Mouse (Mus musculus) neutrophil, adult 59 days (primary cell): ENCODE measurements around the gene Srpk1. TPM values are rescaled to one million over a fixed set of nuclear protein-coding genes. Genes with fewer than 3 reads are reported as not detected.

Experiments used
- total RNA-seq, 2 experiments: library from RNA; stranded (reverse); gene quantifications; 1 replicate in 1 of 2; 2 replicates in 1 of 2; pipeline ENCODE4 v1.2.4; 2023

Gene Srpk1
- 10 to 100 TPM; 52.1 to 58.2 TPM for total RNA-seq

DNA sequence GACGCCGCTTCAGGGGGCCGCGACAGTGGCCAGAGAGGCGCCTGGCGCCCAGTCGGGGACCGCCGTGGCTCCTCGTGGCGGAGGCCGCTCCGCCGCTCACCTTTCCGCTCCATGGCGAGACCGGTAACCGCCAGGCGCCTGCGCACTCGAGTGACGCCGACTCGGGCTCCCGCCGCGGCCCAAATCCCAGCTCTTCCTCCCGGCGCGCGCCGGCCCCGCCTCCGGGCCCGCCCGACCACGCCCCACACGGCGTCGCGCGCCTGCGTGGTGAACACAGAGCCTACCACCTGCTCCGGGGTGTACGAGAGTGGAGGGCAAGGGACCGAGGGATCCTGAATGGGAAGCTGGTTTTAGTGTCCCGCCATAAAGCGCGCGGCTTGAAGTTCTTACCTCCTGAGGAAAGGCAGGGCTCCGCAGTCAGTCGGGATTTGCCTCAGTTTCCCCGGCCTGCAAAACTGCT, at the start of gene Srpk1:
Gene Srpk1 (minus strand): TSS at position 410 of the 460 bp plus-strand sequence.

DNA sequence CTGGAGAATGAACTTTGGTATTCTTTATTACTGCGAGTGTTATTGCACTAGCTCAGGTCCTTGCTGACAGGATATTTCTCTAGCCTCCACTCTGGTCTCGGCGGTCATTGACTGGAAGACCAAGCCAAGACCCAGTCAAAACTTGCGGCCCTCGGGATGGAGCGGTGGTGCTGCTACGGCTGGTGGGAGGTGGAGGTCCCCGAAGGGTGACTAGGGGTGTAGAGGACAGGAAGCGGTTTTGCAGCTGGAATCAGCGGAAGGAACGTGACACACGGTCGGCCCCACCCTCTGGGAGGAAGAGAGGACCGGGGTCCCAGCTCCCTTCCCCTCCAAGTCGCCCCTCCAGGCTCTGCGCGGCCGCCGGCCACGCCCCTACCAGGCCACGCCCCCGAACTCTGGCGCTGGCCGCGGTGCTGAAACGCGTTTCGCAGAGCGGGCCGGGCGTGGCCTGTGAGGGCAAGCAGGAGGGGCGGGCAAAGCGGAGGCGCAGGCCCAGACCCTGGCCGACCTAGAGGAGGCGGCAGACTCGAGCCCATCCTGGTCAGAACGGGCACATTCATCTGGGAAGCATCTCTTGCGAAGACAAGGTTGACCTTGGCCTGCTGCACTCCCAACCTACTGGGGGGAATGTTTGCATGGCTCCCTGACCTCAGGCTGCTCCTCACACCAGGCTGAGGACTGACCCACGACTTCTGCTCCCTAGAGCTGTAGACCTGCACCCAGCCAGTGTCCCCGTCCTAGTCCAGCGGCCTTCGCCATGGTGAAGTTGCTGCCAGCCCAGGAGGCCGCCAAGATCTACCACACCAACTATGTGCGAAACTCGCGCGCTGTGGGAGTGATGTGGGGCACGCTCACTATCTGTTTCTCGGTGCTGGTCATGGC, 47.0 kb downstream of the Srpk1 start, which contains the start of gene Lhfpl5:
Gene Lhfpl5 (plus strand): TSS at position 398 of the 882 bp plus-strand sequence.

DNA sequence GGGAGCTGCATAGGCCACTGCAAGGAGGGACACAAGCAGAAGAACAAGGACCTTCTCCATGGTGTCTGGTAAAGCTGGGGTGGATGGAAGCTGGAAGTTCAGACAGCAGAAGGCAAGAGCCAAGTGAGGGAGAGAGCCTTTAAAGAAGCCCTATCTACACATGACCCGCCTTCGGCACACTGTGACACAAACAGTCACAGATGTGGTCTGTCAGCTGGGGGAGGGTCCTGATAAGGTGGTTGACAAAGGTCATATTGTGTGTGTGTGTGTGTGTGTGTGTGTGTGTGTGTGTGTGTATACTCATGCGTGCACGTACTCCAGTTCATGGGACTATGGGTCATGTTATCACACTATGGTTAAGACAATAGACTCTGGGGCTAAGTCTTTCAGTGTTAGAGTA, 61.9 kb downstream of the Srpk1 start, which contains the start of gene Clps:
Gene Clps (minus strand): TSS at position 169 of the 400 bp plus-strand sequence.

DNA sequence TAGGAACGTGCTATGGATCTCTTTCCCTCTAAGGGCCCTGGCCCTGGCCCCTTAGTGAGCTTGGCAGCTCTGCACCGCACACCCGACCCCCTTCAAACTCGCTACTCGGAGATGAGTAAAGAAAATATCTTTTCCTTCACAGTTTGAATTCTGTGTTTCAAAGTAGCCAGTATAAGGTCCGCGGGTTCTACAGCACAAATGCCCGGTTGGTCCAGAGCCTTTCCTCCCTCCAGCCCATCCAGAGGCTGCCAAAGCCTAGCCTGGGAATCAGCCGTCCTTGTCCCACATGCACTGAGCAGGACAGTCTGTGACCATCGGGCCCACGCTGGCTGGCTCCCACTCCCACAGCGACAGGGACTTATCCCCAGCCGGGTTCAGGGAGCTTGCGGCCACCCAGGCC, 73.4 kb downstream of the Srpk1 start, which contains the start of gene Clpsl2:
Gene Clpsl2 (plus strand): TSS at position 301 of the 400 bp plus-strand sequence.

Other genes with a start within 250 kb of the Srpk1 start
- gene Fkbp5, start 105.2 kb downstream of the Srpk1 start, total RNA-seq: 10 to 100 TPM; 36.3 to 46.3 TPM
- 1 to 10 TPM; 1.9 to 2.3 TPM for gene Armc12, start 91.9 kb downstream of the Srpk1 start, total RNA-seq
- not detected for gene Clpsl2, start 73.3 kb downstream of the Srpk1 start, total RNA-seq
- not detected for gene Clps, start 61.9 kb downstream of the Srpk1 start, total RNA-seq
- gene Lhfpl5, start 47.1 kb downstream of the Srpk1 start, total RNA-seq: not detected
- 1 to 10 TPM; 2.2 to 2.4 TPM for gene Slc26a8, start 67.5 kb upstream of the Srpk1 start, total RNA-seq
- gene Mapk14, start 68.6 kb upstream of the Srpk1 start, total RNA-seq: 100 to 1,000 TPM; 235 to 247 TPM
- 10 to 100 TPM in 1 of 2 experiments, 1 to 10 TPM in 1; 9.6 to 13.5 TPM for gene AC170998.1, start 103.4 kb upstream of the Srpk1 start, total RNA-seq
- gene Mapk13, start 146.6 kb upstream of the Srpk1 start, total RNA-seq: 100 to 1,000 TPM; 145 to 187 TPM
- 10 to 100 TPM; 46.3 to 55.6 TPM for gene Brpf3, start 178.4 kb upstream of the Srpk1 start, total RNA-seq
- 1 to 10 TPM; 5.0 to 5.2 TPM for gene Pnpla1, start 235.7 kb upstream of the Srpk1 start, total RNA-seq